Mouse (Mus musculus) ZHBTc4 (cell line): ENCODE results near the gene March2.

Experiments
- DNase-seq: peaks from one replicate; pipeline ENCODE4 v3.0.0-alpha.2; 2011; ENCODE audit warnings: low read depth, low spot score

The March2 gene

GRCm38 (mm10) chr17:33637038-33637437 lies 81.4 kb downstream of the March2 start:
- no peak for DNase-seq
